Mouse (Mus musculus): ENCODE measurements around the gene Dnajc19. TPM values are rescaled to one million over a fixed set of nuclear protein-coding genes. Genes with fewer than 3 reads are reported as not detected.

Gene Dnajc19
- total and polyA plus RNA-seq, 3 experiments, result 82.8 to 118 (median 116) TPM

GRCm38 (mm10) chr3:34120791-34121190 lies 39.7 kb upstream of the Dnajc19 start:
- H3K4me3 ChIP-seq (replicated peaks in 1 of 3; ENCODE audit: low read depth in 2 of 3, low read length in 2 of 3, poor library complexity in 1 of 3), result no peak overlapping the region
- no peak for TF ChIP-seq MAZ (IDR thresholded peaks at IDR 0.05; ENCODE audit: low read depth, low read length)
- no peak for TF ChIP-seq E2F4 (IDR thresholded peaks at IDR 0.05; ENCODE audit: insufficient replicate concordance, low read depth, low read length)
- no peak for TF ChIP-seq USF1 (IDR thresholded peaks at IDR 0.05; ENCODE audit: low read depth, low read length)
- no peak for TF ChIP-seq KAT2A (IDR thresholded peaks at IDR 0.05; ENCODE audit: insufficient replicate concordance, low read length)
- no peak for TF ChIP-seq PAX5 (IDR thresholded peaks at IDR 0.05; ENCODE audit: low read length)
- TF ChIP-seq SIN3A (IDR thresholded peaks at IDR 0.05; ENCODE audit: low read length), result no peak
- TF ChIP-seq JUND (conservative IDR thresholded peaks at IDR 0.05; ENCODE audit: low read depth, low read length), result no peak
- TF ChIP-seq NRF1 (IDR thresholded peaks at IDR 0.05; ENCODE audit: low read depth, low read length), result no peak
- TF ChIP-seq TCF12 (IDR thresholded peaks at IDR 0.05; ENCODE audit: low read depth, low read length), result no peak
- no peak for TF ChIP-seq ZC3H11A (IDR thresholded peaks at IDR 0.05; ENCODE audit: low read depth, low read length)
- TF ChIP-seq MYC (IDR thresholded peaks at IDR 0.05; ENCODE audit: low read depth, low read length), result no peak
- TF ChIP-seq TBP (conservative IDR thresholded peaks at IDR 0.05; ENCODE audit: low read depth, low read length), result no peak
- no peak for TF ChIP-seq EP300 (IDR thresholded peaks at IDR 0.05; ENCODE audit: low read length)
- no peak for TF ChIP-seq JUN (IDR thresholded peaks at IDR 0.05; ENCODE audit: insufficient read depth, low read depth, low read length)
- TF ChIP-seq HCFC1 (IDR thresholded peaks at IDR 0.05; ENCODE audit: low read depth, low read length), result no peak
- no peak for TF ChIP-seq NELFE (IDR thresholded peaks at IDR 0.05; ENCODE audit: low read depth, low read length)
- TF ChIP-seq USF2 (conservative IDR thresholded peaks at IDR 0.05; ENCODE audit: low read depth, low read length), result no peak
- no peak for TF ChIP-seq CHD1 (IDR thresholded peaks at IDR 0.05; ENCODE audit: low read depth, low read length)
- TF ChIP-seq ETS1 (conservative IDR thresholded peaks at IDR 0.05; ENCODE audit: low read depth, low read length), result no peak
- no peak for TF ChIP-seq ZMIZ1 (IDR thresholded peaks at IDR 0.05; ENCODE audit: low read depth, low read length)
- no peaks in the 10 kb centered on the region for H3K79me2 ChIP-seq (replicated peaks; ENCODE audit: control insufficient read depth, extremely low read depth, insufficient read depth, poor library complexity, severe bottlenecking)
- peaks cover 2% of the 10 kb centered on the region for H3K9me3 ChIP-seq (replicated peaks; ENCODE audit: low read length)
- in situ Hi-C loops (cut with MboI; ENCODE audit: low pct_ligation_motif_present, low pct_unique_long_range_greater_than_20kb, low sequenced_read_pairs) (no loop called here), dilution Hi-C loops (cut with MboI; ENCODE audit: extremely low pct_ligation_motif_present, extremely low pct_unique_long_range_greater_than_20kb, low sequenced_read_pairs) (no loop called here)
- no peak overlapping the region for H3K9ac ChIP-seq (ENCODE audit: insufficient read depth, low read depth)
- 0 out of 4 replicates have a peak, but pooled peaks cover 0 to 2% of the 10 kb centered on the region in 2 experiments for H3K4me1 ChIP-seq (ENCODE audit: control insufficient read depth in 1 of 2, insufficient read depth in 2 of 2)
- DNase-seq (ENCODE audit: extremely low read depth), result no peak
- H3K4me2 ChIP-seq (ENCODE audit: insufficient read depth, low read depth, poor library complexity, severe bottlenecking), result no peak overlapping the region
- no peaks in the 10 kb centered on the region for H3K27me3 ChIP-seq (replicated peaks)
- no peak overlapping the region for H3K27ac ChIP-seq (ENCODE audit: insufficient read depth, low read depth)
- H3K36me3 ChIP-seq (replicated peaks in 1 of 2; ENCODE audit: control insufficient read depth in 1 of 2, insufficient read depth in 1 of 2, low read length in 1 of 2), result no peaks in the 10 kb centered on the region

GRCm38 (mm10) chr3:34119869-34120268 lies 38.7 kb upstream of the Dnajc19 start:
- Histone ChIP-seq H3K79me2 (replicated peaks; ENCODE audit: control insufficient read depth, extremely low read depth, insufficient read depth, poor library complexity, severe bottlenecking) (no peaks in the 10 kb centered on the region), H3K36me3 (replicated peaks in 1 of 2; ENCODE audit: control insufficient read depth in 1 of 2, insufficient read depth in 1 of 2, low read length in 1 of 2) (no peaks in the 10 kb centered on the region), H3K27ac (ENCODE audit: insufficient read depth, low read depth) (no peak overlapping the region), H3K4me1 (ENCODE audit: control insufficient read depth in 1 of 2, insufficient read depth in 2 of 2) (peaks cover 2 to 4% of the 10 kb centered on the region in 2 experiments; a peak in 1 of 4 replicates), H3K9me3 (replicated peaks; ENCODE audit: low read length) (peaks cover 2% of the 10 kb centered on the region), H3K4me2 (ENCODE audit: insufficient read depth, low read depth, poor library complexity, severe bottlenecking) (no peak overlapping the region), H3K9ac (ENCODE audit: insufficient read depth, low read depth) (no peak overlapping the region), H3K4me3 (replicated peaks in 1 of 3; ENCODE audit: low read depth in 2 of 3, low read length in 2 of 3, poor library complexity in 1 of 3) (no peak overlapping the region), H3K27me3 (replicated peaks) (no peaks in the 10 kb centered on the region)
- dilution Hi-C loops (cut with MboI; ENCODE audit: extremely low pct_ligation_motif_present, extremely low pct_unique_long_range_greater_than_20kb, low sequenced_read_pairs), result no loop called here
- TF ChIP-seq ELF1 (IDR thresholded peaks at IDR 0.05; ENCODE audit: low read depth, low read length) (no peak), MAX (IDR thresholded peaks at IDR 0.05; ENCODE audit: low read length) (no peak), CTCF (conservative IDR thresholded peaks at IDR 0.05 in 1 of 2, IDR thresholded peaks at IDR 0.05 in 1 of 2; ENCODE audit: low read depth in 2 of 2, low read length in 2 of 2) (no peak), SMC3 (IDR thresholded peaks at IDR 0.05; ENCODE audit: low read depth, low read length) (no peak), PAX5 (IDR thresholded peaks at IDR 0.05; ENCODE audit: low read length) (no peak), CHD1 (IDR thresholded peaks at IDR 0.05; ENCODE audit: low read depth, low read length) (no peak), BHLHE40 (IDR thresholded peaks at IDR 0.05; ENCODE audit: low read depth, low read length) (no peak)
- in situ Hi-C loops (cut with MboI; ENCODE audit: low pct_ligation_motif_present, low pct_unique_long_range_greater_than_20kb, low sequenced_read_pairs), result no loop called here
- DNase-seq (ENCODE audit: extremely low read depth), result no peak
